Mouse (Mus musculus) large intestine, adult 2 months (tissue): ENCODE measurements around the gene Gabrp. TPM values are rescaled to one million over a fixed set of nuclear protein-coding genes. Genes with fewer than 3 reads are reported as not detected.

ENCODE experiments used
- DNase-seq: peaks from one replicate; pipeline ENCODE4 v3.0.0-alpha.2; 2012; ENCODE audit warnings: low read depth, low spot score
- WGBS: fragments of 180-500 bp; shearing (Covaris S2); methylation state at CpG from one replicate; pipeline ENCODE4 v1.1.7; 2018; 5-methylcytosine and 5-hydroxymethylcytosine counted together
- polyA plus RNA-seq: library from polyadenylated mRNA; depleted of rRNA; stranded (reverse); fragments of >200 nt; gene quantifications from 2 replicates; pipeline ENCODE4 v1.2.3, GENCODE M21; 2012; rRNA removed

Gene Gabrp
- 0.04 TPM in 1 of 2 replicates, not detected in the other for polyA plus RNA-seq

- no peak for DNase-seq
- WGBS: 52% methylated on average over 6 of the region's 6 CpGs
These were observed at the start of gene Gabrp for GRCm38 (mm10) chr11:33578859-33579258. Gene Gabrp (minus strand): TSS chr11:33578959.

GRCm38 (mm10) chr11:33627136-33627742 lies 48.5 kb upstream of the Gabrp start:
- WGBS: 75% methylated on average over 4 of the region's 4 CpGs
- no peak for DNase-seq

- peak; percentile 8 for DNase-seq
- WGBS: 5% methylated on average over 15 of the region's 15 CpGs
These were observed 35.5 kb upstream of the Gabrp start for GRCm38 (mm10) chr11:33614218-33614617.

DNA sequence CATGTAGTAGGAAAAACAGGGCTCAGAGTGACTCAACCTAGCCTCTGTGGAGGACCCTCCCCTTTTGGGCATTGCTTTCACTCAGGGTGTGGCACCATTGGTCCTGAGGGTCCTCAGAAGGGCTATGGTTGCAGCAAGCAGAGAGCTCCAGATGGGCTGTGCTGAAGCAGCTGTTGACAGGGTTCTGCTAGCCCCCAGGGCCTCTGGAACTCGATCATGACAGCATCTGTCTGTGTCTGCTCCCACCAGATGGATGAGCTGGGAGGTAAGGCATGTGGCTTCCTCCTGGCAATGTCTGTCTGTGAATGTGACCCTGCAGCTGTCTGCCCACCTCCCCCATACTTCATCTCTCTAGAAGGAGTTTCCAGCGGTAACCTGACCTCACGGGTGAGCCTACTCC lies 29.0 kb upstream of the Gabrp start:
- no peak for DNase-seq

GRCm38 (mm10) chr11:33603174-33603573 lies 24.4 kb upstream of the Gabrp start:
- WGBS: 71% methylated on average over 2 of the region's 2 CpGs
- DNase-seq: no peak

More for the DNA sequence above, 29.0 kb upstream of the Gabrp start:
- 47% methylated on average over 3 of the region's 3 CpGs for WGBS

GRCm38 (mm10) chr11:33598986-33599385 lies 20.2 kb upstream of the Gabrp start, which contains the start of gene D130052B06Rik:
Gene D130052B06Rik (plus strand): TSS chr11:33599302.
- WGBS: 51% methylated on average over 4 of the region's 4 CpGs
- no peak for DNase-seq

GRCm38 (mm10) chr11:33596655-33597054 lies 17.9 kb upstream of the Gabrp start:
- no peak for DNase-seq
- 83% methylated on average over 4 of the region's 4 CpGs for WGBS

DNA sequence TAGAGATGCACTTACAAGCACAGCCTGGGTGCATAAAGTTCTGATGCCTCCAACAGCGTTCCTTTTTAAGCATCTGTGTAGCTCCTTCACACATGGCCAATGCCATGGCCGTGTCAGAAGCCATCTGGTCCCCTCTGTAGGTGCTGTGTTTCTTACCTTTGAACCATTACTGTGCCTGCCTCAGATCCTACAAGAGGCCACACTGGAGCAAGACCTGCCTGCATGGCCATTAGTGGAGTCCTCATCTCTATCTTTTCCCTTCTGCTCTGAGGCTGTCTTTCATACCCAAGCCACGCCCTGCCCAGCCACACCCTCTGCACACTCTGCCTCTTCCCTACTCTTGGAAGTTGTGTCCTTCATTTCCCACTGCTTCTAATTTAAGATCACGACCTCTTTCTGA lies 14.1 kb upstream of the Gabrp start:
- 59% methylated on average over 4 of the region's 4 CpGs for WGBS
- DNase-seq: no peak

DNA sequence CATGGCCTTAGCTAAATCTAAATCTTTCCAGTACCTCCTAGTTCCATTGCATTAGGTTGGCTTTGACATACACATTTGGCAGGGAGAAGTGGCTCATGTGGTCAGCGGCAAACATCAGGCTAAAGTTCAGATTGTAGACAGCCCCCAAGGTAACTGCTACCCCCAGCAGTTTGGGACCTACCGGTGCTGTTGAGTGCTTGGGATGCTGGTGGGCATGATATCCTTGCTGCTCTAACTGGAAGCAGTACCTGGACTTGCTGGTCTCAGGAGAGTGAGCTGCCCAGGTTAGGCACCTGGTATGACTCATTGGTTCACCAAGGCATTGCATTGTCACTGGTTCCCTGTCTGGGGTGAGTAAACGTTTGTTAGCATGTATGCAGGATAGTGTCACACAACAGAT lies 12.0 kb upstream of the Gabrp start:
- 91% methylated on average over 3 of the region's 3 CpGs for WGBS
- no peak for DNase-seq

DNA sequence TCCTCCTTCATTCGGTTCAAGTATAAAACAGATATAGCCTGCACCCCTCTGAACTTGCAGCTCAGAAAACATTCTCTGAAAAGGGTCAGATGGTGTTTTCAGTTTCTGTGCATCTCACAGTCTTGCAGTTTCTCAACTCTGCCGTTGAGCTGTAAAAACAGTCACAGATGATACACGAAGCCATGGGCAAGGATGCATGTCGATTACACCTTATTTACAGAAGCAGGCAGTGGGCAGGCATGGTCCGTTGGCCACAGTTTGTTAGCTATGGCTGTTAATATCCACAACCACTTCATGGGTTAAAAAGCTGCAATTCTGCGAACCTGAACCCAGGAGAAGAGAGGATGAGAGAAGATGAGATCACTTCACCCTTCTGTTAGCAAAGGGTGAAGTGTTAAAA lies 7.9 kb upstream of the Gabrp start:
- no peak for DNase-seq
- 46% methylated on average over 6 of the region's 6 CpGs for WGBS

DNA sequence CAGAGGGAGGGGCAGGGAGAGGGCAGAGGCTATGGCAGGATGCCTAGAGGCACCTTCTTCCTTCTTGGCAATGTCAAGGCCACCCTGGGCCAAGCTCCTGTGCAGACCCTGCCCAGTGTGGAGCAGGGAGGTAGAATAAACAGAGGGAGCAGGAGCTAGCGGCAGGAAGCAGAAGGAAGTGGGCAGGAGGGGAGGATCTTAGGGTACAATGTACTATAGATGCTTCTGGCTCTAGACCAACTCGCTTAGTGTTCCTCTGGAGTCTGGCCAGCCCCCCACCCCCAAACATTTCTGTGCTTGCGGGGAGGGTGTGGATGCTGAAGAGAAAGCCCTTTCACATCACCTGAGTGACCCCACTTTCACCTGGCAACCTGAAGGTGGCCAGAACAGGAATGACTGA lies 862 bp upstream of the Gabrp start:
- no peak for DNase-seq
- 14% methylated on average over 3 of the region's 3 CpGs for WGBS

- DNase-seq: no peak
- WGBS: 79% methylated on average over 3 of the region's 3 CpGs
These were observed 3.8 kb downstream of the Gabrp start for GRCm38 (mm10) chr11:33574944-33575343.

GRCm38 (mm10) chr11:33570413-33570812 lies 8.3 kb downstream of the Gabrp start:
- DNase-seq: no peak

DNA sequence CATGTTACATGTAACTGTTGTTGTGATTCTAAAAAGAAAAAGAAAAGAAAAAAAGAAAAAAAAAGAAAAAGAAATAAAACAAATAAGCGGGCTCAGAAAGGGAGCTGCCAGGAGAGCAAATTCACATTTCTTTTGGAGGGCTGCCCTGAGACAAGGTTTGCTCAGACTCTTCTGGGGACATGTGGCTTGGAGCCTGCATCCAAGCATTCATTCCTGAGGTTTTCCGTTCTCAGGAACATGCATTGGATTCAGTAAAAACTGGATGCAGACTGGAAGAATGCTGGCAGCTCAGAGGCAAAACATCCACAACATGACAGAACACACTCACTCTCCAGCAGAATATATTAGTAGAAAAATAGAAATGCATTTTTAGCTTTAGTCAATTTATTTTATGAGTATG lies 14.8 kb downstream of the Gabrp start:
- DNase-seq: no peak

DNA sequence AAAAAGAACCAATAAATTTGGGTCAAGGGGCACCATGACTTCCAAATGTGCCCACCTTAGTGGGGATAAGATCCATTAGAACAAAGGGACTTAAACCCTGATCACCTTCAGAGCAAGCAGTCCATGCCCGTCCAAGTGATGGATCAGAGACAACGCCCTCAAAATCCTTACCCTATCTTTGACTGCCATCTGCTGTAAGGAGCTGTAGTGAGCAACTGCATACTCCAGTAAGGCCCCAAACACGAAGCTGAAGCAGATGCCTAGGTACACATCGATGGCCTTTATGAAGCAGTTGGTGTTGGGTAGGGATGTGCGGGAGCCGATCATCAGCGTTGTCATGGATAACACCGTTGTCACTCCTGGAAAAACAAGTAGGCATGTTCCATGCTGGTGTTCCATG lies 24.6 kb downstream of the Gabrp start:
- WGBS: 68% methylated on average over 8 of the region's 8 CpGs
- DNase-seq: no peak

More for the DNA sequence above, 14.8 kb downstream of the Gabrp start:
- 82% methylated on average over 2 of the region's 2 CpGs for WGBS

DNA sequence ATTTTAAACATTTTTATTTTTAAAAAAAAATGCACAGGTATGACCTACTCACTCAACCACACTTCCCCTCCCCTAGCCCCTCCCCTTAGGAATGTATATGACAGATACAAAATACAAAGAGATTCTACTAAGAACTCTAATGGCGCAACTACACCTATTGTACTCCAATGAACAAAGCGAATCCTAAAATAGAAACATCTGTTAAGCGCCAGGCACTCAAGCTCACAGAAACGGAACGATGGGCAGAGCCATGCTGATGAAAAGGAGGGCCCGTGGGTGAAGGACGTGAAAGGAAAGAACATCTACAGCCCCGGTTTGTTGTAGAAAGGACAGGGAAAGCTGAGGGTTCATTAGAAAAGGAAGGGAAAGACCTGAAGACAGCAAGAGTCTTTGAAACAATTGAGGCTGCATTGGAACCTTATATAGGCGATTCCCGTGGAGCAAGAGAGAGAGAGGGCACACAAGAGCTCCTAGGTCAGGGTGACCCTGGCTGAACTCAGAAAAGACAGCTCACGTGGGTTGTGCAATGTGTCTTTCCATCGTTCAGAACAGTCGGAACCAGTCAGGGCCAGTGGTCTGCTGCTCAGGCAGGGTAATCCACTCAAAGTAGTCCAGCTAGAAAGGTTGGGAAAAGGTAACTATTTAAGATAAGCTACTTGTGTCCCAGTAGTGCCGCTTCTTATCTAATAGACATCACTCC lies 27.7 kb downstream of the Gabrp start:
- WGBS: 79% methylated on average over 14 of the region's 14 CpGs
- DNase-seq: no peak

GRCm38 (mm10) chr11:33547386-33547785 lies 31.4 kb downstream of the Gabrp start:
- no peak for DNase-seq
- WGBS: 60% methylated on average over 2 of the region's 2 CpGs

GRCm38 (mm10) chr11:33544945-33545344 lies 33.8 kb downstream of the Gabrp start:
- WGBS: 98% methylated on average over 2 of the region's 2 CpGs
- DNase-seq: no peak

- 25% methylated on average over 11 of the region's 11 CpGs for WGBS
- DNase-seq: no peak
These were observed 34.6 kb downstream of the Gabrp start for GRCm38 (mm10) chr11:33544121-33544520.

- 76% methylated on average over 5 of the region's 5 CpGs for WGBS
- no peak for DNase-seq
These were observed 41.2 kb downstream of the Gabrp start for GRCm38 (mm10) chr11:33537390-33538125.

DNA sequence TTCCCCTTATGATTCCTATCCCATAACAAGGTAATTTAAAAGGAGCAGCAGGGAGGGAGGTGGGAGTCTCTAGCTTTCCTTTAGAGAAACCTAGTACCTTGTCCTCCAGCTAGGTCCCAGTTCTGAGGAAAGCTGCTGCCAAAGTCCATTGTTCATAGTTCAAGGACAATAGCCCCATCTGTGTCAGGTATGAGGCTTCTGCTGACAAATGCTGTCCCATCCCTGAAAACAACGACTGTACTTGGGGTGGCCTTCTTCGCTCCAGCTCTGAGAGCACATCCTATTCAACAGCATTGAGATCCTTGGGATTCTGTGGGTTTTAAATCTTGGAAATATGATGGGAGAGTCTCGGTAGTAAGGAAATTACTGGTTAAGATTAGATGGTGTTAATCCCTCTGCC lies 42.1 kb downstream of the Gabrp start:
- whole genome bisulfite sequencing: 86% methylated on average over 3 of the region's 3 CpGs
- DNase-seq: no peak
